Mouse (Mus musculus) retina, postnatal 1 day (tissue): ENCODE measurements at regions not wholly inside any gene's neighbourhood (a gene's known extent, or its start where the extent isn't known, plus 50 kb on each side); places are given as distances from the start of the nearest gene placed in this dataset.
A peak's percentile ranks its signal among the peaks of the same experiment; 100 is the strongest.

ENCODE experiments used
- DNase-seq: peaks from one replicate; pipeline ENCODE4 v3.0.0-alpha.2; 2012

DNA sequence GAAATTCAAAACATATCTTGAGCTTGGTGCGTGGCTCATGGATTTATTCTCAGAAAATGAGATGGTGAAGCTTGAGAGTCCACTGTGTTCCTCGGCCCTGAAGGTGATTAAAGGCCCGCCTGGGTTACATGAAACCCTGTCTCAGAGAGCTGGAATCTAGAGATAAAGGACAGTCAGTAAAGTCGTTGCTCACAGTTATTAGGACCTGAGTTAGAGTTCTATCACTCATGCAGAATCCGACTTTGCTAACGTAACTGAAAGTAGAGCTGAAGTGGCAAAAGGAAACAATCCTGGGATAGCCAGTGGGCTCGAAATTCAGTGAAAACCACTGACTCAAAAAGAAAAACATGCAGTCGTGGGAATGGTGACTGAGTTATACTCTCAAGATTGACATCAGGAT is 198.9 kb upstream of the Sema3a start:
- no peak for DNase-seq

GRCm38 (mm10) chr5:12927247-12927646 is 198.0 kb upstream of the Sema3a start:
- no peak for DNase-seq

GRCm38 (mm10) chr5:12937052-12937451 is 188.2 kb upstream of the Sema3a start:
- DNase-seq = no peak

DNA sequence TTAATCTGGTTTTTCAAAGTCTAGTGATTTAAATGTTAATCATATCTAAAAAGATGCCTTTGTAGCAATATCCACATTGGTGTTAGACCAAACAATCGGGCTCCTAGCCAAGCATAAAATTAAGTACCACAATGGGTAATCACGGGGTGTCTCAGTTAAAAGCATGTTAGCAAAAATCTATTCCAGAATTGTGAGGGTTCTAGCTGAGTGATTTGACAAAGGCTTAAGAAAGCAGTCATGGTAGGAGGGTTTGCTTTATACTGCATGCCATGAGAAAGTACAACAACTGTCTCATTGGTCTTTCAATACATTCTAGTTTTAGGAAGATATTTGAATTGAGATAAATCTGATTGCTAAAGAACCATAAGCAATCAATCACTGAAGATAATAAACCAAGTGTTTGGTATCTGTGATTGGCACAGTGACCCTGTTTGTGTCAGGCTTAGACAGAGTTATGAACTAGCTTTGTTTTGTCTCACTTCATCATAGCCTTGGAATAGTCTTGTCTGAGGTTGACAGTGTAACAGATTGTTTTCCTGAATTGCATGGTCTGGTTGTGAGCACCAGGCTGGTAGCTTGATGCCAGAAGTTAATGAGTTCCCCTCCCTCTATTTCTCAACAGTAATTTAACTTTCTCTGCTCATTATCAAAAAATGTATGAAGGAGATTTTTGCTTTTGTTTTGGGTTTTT is 186.9 kb upstream of the Sema3a start:
- DNase-seq = no peak

- peak; percentile 6 for DNase-seq
Observed at GRCm38 (mm10) chr5:12944554-12944953, 180.7 kb upstream of the Sema3a start.

- DNase-seq = no peak
Observed at GRCm38 (mm10) chr5:12948472-12948871, 176.7 kb upstream of the Sema3a start.

GRCm38 (mm10) chr5:12970987-12971386 is 154.2 kb upstream of the Sema3a start:
- DNase-seq = peak; percentile 51

GRCm38 (mm10) chr5:12973701-12974100 is 151.5 kb upstream of the Sema3a start:
- no peak for DNase-seq

- no peak for DNase-seq
Observed at GRCm38 (mm10) chr5:12976015-12976742, 149.0 kb upstream of the Sema3a start.

DNA sequence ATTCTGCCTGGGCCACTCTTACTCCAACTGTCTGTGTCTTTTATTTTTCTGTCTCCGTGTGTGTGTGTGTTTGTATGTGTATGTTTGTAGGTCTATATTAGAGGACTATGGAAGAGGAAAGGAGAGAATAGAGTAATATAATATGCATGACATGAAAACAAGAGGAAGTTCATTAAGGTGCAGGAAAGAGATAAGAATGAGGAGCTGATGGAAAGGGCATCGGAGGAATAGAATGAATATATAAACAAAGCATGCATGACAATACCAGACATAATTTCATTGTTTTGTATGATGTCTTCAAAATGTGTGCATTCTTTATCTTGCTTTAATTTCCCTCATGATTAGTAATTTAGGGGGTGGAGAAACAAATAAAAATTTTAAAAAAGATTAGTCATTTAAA is 147.3 kb upstream of the Sema3a start:
- no peak for DNase-seq

GRCm38 (mm10) chr5:12993826-12994225 is 131.4 kb upstream of the Sema3a start:
- no peak for DNase-seq

GRCm38 (mm10) chr5:12997440-12997839 is 127.8 kb upstream of the Sema3a start:
- no peak for DNase-seq

DNA sequence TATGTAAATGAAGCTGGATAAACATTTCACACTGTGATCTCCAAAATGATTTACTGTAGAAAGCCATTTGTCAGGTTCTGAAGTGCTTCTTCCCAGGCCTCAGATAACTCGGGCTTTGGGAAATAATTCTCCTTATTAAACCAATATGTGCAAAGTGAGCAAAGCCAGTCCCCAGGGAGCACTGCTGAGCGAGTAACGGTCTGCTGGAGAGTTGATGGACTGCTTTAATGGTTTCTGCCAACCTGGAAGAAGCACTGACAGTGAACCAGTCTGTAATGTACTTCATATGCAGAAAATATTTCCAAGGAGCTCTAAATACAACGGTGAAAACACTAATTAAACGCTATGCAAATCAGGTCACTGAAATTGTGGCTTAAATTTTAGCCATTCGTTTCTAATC is 118.1 kb upstream of the Sema3a start:
- no peak for DNase-seq

DNA sequence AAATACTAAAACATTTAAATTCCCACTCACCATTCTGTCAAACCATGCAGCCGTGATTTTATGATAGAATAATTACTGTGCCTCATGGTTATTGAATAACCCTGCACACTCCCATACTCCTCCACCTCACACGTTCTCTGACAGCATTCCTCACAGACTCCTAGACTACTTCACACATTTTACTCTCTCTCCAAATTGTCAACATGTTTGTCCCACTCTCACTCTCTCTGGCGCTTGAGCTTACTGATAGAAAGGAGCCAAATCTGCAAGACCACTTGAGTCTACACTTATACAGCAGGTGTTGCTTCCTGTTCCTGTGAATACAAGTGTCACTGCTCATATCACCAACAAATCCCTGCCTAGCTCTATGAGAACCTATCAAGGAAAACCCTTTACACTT is 102.9 kb upstream of the Sema3a start:
- DNase-seq = no peak

DNA sequence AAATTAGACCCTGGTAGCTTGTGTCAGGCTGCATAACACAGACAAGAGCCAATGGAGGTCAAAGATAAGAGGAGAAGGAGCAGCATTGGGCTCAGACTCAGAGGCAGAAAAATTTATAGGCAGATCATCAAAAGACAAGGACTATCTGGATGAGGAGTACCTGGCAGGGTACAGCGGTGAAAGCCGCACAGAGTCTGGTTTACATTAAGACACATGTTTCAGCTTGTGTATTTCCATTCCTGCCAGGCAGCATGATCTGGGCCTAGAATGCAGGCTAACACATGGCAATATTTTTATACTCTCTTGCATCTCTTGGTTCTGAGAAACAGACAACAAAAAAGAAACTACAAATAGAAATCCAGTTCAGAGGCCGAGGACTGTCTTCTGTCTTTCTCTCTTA is 91.9 kb upstream of the Sema3a start:
- DNase-seq = no peak

DNA sequence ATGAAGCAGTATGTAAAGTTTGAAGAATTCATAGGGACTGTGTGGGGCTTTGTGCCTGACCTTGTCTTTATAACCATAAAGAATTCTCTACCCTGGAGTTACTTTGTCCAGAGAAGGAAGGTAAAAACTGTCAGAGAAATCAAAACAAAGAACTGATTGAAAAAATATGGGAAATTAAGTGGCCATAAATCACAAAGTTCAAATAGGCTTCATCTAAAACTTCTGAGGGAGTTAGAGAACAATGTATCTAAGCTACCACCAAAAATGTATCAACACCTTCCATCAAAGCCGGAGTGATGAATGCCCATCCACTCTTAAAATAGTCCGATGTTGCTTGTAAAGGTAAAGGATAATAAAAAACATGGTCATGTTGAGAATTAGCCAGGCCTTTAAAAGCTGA is 89.1 kb upstream of the Sema3a start:
- DNase-seq = no peak

DNA sequence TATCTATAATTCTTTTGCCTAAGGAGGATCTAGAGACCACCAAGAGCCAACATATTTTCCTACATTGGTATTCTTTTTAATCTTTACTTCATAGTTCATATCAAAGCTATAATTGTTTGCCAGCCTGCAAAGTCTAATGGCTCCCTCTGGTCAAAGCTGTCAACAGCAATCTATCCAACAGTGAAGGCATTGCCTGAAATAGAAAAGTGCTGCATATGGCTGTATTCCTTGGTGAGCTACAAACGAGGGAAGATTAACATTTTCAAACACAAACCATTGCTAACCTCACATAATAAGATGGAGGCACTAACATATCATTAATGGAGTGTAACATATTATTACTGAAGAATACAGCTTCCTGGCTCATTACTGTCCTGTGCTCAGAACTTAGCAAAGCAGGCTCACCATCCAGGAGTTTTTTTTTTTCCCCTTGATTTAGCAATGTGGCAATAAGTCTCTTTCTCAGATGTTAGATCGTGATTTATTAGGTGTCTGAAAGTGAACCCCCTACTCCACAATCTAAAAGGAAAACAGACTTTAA is 66.3 kb upstream of the Sema3a start:
- peak; percentile 10 for DNase-seq

DNA sequence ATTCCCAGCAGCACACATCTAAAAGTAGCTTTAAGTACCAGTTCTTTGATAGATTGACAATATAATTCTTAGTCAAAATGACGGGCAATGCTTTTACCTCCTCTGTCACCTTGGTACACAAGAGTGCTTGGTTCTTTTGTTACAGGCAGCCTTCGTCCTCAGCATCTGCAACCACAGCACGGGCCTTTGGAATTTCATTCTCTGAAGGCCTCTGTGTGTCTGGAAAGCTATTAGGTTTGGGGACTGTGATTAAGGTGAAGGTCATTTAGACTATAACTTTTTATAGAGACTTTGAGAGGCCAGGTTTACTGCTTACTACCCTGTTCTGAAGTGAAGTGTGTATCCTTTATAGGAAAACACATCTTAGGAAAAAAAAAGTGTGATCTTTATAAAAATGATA is 58.3 kb upstream of the Sema3a start:
- DNase-seq = no peak
